Mouse (Mus musculus) lung, embryonic 14.5 days (tissue): Measurements from ENCODE around the gene Crcp. TPM values are rescaled to one million over a fixed set of nuclear protein-coding genes. Genes with fewer than 3 reads are reported as not detected.

ENCODE experiments used
- ATAC-seq: fragments of 200-750 bp; cut with Nextera tagmentation; 2 replicates; pipeline ENCODE4 v1.8.0; 2017; ENCODE audit warnings: mild to moderate bottlenecking, moderate TSS enrichment, moderate library complexity; ENCODE audit not compliant: insufficient read depth
- DNase-seq: peaks from one replicate; pipeline ENCODE4 v3.0.0-alpha.2; 2015
- H3K27ac ChIP-seq: fragments of 300-500 bp; sonication (generic); 2 replicates; pipeline ENCODE4 v1.5.1; 2014; ENCODE audit warnings: low read depth, mild to moderate bottlenecking, moderate library complexity
- H3K27me3 ChIP-seq: fragments of 300-500 bp; sonication (generic); 2 replicates; pipeline ENCODE4 v1.6.1; 2014; ENCODE audit warnings: low read length, control low read depth; ENCODE audit not compliant: insufficient read depth
- H3K36me3 ChIP-seq: fragments of 300-500 bp; sonication (generic); 2 replicates; pipeline ENCODE4 v1.6.1; 2014; ENCODE audit warnings: control low read depth; ENCODE audit not compliant: insufficient read depth
- H3K4me1 ChIP-seq: fragments of 300-500 bp; sonication (generic); 2 replicates; pipeline ENCODE4 v1.6.1; 2014; ENCODE audit warnings: antibody characterized with exemption, control low read depth; ENCODE audit not compliant: insufficient read depth
- H3K4me2 ChIP-seq: fragments of 300-500 bp; sonication (generic); 2 replicates; pipeline ENCODE4 v1.6.1; 2014; ENCODE audit warnings: mild to moderate bottlenecking
- H3K4me3 ChIP-seq: fragments of 300-500 bp; sonication (generic); 2 replicates; pipeline ENCODE4 v1.5.1; 2014; ENCODE audit warnings: low read depth, low read length
- H3K9ac ChIP-seq: fragments of 300-500 bp; sonication (generic); 2 replicates; pipeline ENCODE4 v1.6.1; 2014
- H3K9me3 ChIP-seq: fragments of 300-500 bp; sonication (generic); 2 replicates; pipeline ENCODE4 v1.6.1; 2016; ENCODE audit warnings: low read depth, low read length, control low read depth
- CTCF ChIP-seq: IDR thresholded peaks from 2 replicates; pipeline ENCODE4 v1.5.1; 2016; ENCODE audit warnings: antibody characterized with exemption, low read depth
- WGBS: fragments of 180-500 bp; shearing (Covaris S2); extraction: QIAGEN DNeasy Blood & Tissue Kit; methylation state at CpG from one replicate; pipeline ENCODE4 v1.1.7; 2014; 5-methylcytosine and 5-hydroxymethylcytosine counted together
- polyA plus RNA-seq: library from polyadenylated mRNA; unstranded; fragments of >200 nt; fragmentation: Nextera tagmentation; extraction: Ambion mirVana; gene quantifications from 2 replicates; pipeline ENCODE4 v1.2.1, GENCODE M21; 2014

The Crcp gene
- polyA plus RNA-seq = 27.5 and 28.3 TPM in 2 replicates

GRCm38 (mm10) chr5:130029142-130029897 is at the start of gene Crcp, which contains the start of gene Asl:
TSS of gene Crcp (plus strand) at chr5:130029290.
TSS of gene Asl (minus strand) at chr5:130029247.
- H3K9me3 ChIP-seq = no peaks in the 10 kb centered on the region
- H3K4me2 ChIP-seq = peak within 1 kb of the TSS; percentile 90
- H3K27ac ChIP-seq = peak within 1 kb of the TSS; percentile 95
- DNase-seq (peak; percentile 85), ATAC-seq (peak; percentile 89)
- peak within 1 kb of the TSS; percentile 73 for H3K4me3 ChIP-seq
- H3K36me3 ChIP-seq = no peaks in the 10 kb centered on the region
- no peaks in the 10 kb centered on the region for H3K27me3 ChIP-seq
- no peak for TF ChIP-seq CTCF
- WGBS = 2% methylated on average over 51 of the region's 51 CpGs
- peak within 1 kb of the TSS; percentile 76 for H3K9ac ChIP-seq
- no peaks in the 10 kb centered on the region for H3K4me1 ChIP-seq

GRCm38 (mm10) chr5:129980216-129980615 is 48.9 kb upstream of the Crcp start:
- H3K27ac ChIP-seq = no peak overlapping the region
- no peak overlapping the region for H3K9ac ChIP-seq
- H3K27me3 ChIP-seq = no peaks in the 10 kb centered on the region
- no peak overlapping the region for H3K4me2 ChIP-seq
- no peaks in the 10 kb centered on the region for H3K4me1 ChIP-seq
- WGBS = 26% methylated on average over 3 of the region's 3 CpGs
- ATAC-seq = no peak
- H3K9me3 ChIP-seq = no peaks in the 10 kb centered on the region
- peaks cover 24% of the 10 kb centered on the region; the same call in 1 of the 2 replicates for H3K36me3 ChIP-seq
- H3K4me3 ChIP-seq = no peak overlapping the region
- TF ChIP-seq CTCF = no peak
- no peak for DNase-seq

GRCm38 (mm10) chr5:129989376-129989775 is 39.7 kb upstream of the Crcp start:
- no peak overlapping the region for H3K9ac ChIP-seq
- no peaks in the 10 kb centered on the region for H3K27me3 ChIP-seq
- H3K4me1 ChIP-seq = no peaks in the 10 kb centered on the region
- H3K4me2 ChIP-seq = no peak overlapping the region
- peaks cover 35% of the 10 kb centered on the region for H3K36me3 ChIP-seq
- no peak overlapping the region for H3K4me3 ChIP-seq
- no peak for TF ChIP-seq CTCF
- H3K27ac ChIP-seq = no peak overlapping the region
- ATAC-seq (no peak), DNase-seq (peak; percentile 12)
- no peaks in the 10 kb centered on the region for H3K9me3 ChIP-seq
- 55% methylated on average over 13 of the region's 13 CpGs for WGBS

GRCm38 (mm10) chr5:129991898-129992297 is 37.2 kb upstream of the Crcp start:
- Histone ChIP-seq H3K9ac (no peak overlapping the region), H3K4me1 (no peaks in the 10 kb centered on the region), H3K36me3 (peaks cover 46% of the 10 kb centered on the region), H3K27ac (no peak overlapping the region), H3K4me3 (no peak overlapping the region), H3K4me2 (no peak overlapping the region), H3K9me3 (no peaks in the 10 kb centered on the region), H3K27me3 (no peaks in the 10 kb centered on the region)
- WGBS = 84% methylated on average over 5 of the region's 5 CpGs
- ATAC-seq (no peak), DNase-seq (no peak)
- TF ChIP-seq CTCF = no peak

GRCm38 (mm10) chr5:129993374-129993773 is 35.7 kb upstream of the Crcp start:
- Histone ChIP-seq H3K9me3 (no peaks in the 10 kb centered on the region), H3K4me1 (no peaks in the 10 kb centered on the region), H3K36me3 (peaks cover 45% of the 10 kb centered on the region), H3K4me2 (no peak overlapping the region), H3K27ac (no peak overlapping the region), H3K4me3 (no peak overlapping the region), H3K27me3 (no peaks in the 10 kb centered on the region), H3K9ac (no peak overlapping the region)
- DNase-seq (no peak), ATAC-seq (no peak)
- no peak for TF ChIP-seq CTCF
- 91% methylated on average over 14 of the region's 14 CpGs for WGBS

- ATAC-seq (no peak), DNase-seq (no peak)
- no peaks in the 10 kb centered on the region for H3K9me3 ChIP-seq
- H3K9ac ChIP-seq = no peak overlapping the region
- H3K36me3 ChIP-seq = peaks cover 34% of the 10 kb centered on the region; the same call in 1 of the 2 replicates
- no peaks in the 10 kb centered on the region for H3K4me1 ChIP-seq
- WGBS = 90% methylated on average over 7 of the region's 7 CpGs
- no peak for TF ChIP-seq CTCF
- H3K4me3 ChIP-seq = no peak overlapping the region
- no peak overlapping the region for H3K27ac ChIP-seq
- no peak overlapping the region for H3K4me2 ChIP-seq
- H3K27me3 ChIP-seq = no peaks in the 10 kb centered on the region
Observed at GRCm38 (mm10) chr5:129994989-129995388, 34.1 kb upstream of the Crcp start.

- peak; percentile 23; the same call in 1 of the 2 replicates for TF ChIP-seq CTCF
- Histone ChIP-seq H3K36me3 (peaks cover 31% of the 10 kb centered on the region; the same call in 1 of the 2 replicates), H3K9ac (no peak overlapping the region), H3K4me1 (peaks cover 4% of the 10 kb centered on the region; the same call in 1 of the 2 replicates), H3K4me2 (no peak overlapping the region), H3K27me3 (no peaks in the 10 kb centered on the region), H3K4me3 (no peak overlapping the region), H3K9me3 (no peaks in the 10 kb centered on the region), H3K27ac (no peak overlapping the region)
- WGBS = 67% methylated on average over 19 of the region's 19 CpGs
- ATAC-seq = no peak
- DNase-seq = peak; percentile 17
Observed at GRCm38 (mm10) chr5:129997700-129998099, 31.4 kb upstream of the Crcp start.
